Mouse (Mus musculus) thymus, postnatal 0 days (tissue): ENCODE measurements around the gene Cav2. TPM values are rescaled to one million over a fixed set of nuclear protein-coding genes. Genes with fewer than 3 reads are reported as not detected.
A peak's percentile ranks its signal among the peaks of the same experiment; 100 is the strongest.

Experiments used
- DNase-seq: peaks from one replicate; pipeline ENCODE4 v3.0.0-alpha.2; 2015; ENCODE audit warnings: low spot score
- polyA plus RNA-seq: library from polyadenylated mRNA; unstranded; fragments of >200 nt; fragmentation: Nextera tagmentation; extraction: Ambion mirVana; gene quantifications from 2 replicates; pipeline ENCODE4 v1.2.1, GENCODE M21; 2015

Gene Cav2
- polyA plus RNA-seq = 10.4 and 11.1 TPM in 2 replicates

DNA sequence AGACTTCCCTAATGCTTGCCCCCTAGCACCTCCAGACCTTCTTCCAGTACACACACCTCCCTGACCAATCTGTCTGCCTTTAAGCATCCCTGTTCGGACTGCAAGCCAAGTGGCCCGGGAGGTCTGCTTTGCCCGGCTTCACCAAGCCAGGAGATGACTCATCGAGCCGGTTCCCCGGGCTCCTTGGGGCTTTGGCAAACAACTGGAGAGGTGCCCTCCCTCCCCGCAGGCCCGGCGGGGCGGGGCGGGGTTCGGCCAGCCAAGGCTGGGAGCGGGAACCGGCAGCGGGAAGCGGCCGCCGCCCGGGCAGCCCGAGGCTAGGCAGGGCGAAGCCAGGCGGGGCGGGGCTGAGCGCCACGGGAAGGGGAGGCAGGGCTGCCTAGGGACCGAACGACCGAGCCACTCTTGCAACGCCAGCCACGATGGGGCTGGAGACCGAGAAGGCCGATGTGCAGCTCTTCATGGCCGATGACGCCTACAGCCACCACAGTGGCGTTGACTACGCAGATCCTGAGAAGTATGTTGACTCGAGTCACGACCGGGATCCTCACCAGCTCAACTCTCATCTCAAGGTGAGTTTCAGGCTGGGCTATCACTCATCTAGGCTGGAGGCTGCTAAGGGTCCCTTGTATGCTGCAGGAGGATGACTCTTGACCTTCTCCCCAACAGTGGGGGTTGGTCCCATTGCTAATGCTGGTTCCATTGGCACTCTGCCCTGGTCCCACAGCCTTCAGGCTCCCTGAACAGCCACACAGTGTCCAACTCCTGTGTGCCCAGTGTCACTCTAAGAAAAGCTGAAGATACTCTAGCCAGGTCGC lies at the start of gene Cav2:
TSS of gene Cav2 (plus strand) at position 247 of the 818 bp plus-strand sequence.
- DNase-seq = peak; percentile 3

DNA sequence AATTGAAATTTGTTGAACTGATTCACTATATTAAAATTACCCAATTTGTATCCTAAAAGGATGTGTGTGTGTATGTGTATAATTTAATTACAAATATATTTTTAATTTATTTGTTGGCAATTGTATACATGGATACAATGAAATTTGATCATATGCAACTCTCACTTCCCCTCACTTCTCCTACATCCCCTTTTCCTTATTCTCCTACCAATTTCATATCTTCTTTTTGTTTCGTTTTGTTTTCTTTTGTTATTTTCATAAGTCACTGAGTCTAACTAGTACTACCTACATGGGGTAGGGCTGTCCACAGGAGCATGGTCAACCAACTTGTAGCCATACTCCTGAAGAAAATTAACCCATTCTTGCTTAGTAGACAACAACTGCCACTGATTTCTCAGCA lies 41.3 kb upstream of the Cav2 start:
- no peak for DNase-seq

GRCm38 (mm10) chr6:17241013-17241412 lies 40.0 kb upstream of the Cav2 start:
- DNase-seq = no peak

GRCm38 (mm10) chr6:17246959-17247358 lies 34.0 kb upstream of the Cav2 start:
- DNase-seq = no peak

- no peak for DNase-seq
Observed at GRCm38 (mm10) chr6:17247673-17248072, 33.3 kb upstream of the Cav2 start.

- DNase-seq = no peak
Observed at GRCm38 (mm10) chr6:17248241-17248640, 32.7 kb upstream of the Cav2 start.

GRCm38 (mm10) chr6:17251958-17252357 lies 29.0 kb upstream of the Cav2 start:
- DNase-seq = no peak

- no peak for DNase-seq
Observed at GRCm38 (mm10) chr6:17258142-17258541, 22.8 kb upstream of the Cav2 start.

DNA sequence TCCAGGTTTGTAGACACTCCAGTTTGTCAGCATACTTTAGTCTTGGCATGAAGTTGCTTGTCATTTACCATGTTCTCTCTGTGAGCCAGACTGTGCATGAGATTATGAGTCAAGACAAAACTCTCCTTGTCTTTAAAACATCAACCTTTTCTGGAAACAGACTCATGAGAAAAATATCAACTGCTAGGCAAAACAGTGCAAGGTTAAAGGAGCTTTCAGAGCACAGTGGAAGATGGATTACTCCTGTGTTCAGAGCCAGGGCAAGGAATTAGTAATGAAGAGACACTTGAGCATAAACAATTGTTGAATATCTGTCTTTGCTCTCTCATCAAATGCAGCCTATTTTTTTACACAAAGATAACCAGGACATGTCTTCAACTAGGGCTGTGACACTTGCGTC lies 22.1 kb upstream of the Cav2 start:
- DNase-seq = no peak

- DNase-seq = no peak
Observed at GRCm38 (mm10) chr6:17262786-17263185, 18.2 kb upstream of the Cav2 start.

DNA sequence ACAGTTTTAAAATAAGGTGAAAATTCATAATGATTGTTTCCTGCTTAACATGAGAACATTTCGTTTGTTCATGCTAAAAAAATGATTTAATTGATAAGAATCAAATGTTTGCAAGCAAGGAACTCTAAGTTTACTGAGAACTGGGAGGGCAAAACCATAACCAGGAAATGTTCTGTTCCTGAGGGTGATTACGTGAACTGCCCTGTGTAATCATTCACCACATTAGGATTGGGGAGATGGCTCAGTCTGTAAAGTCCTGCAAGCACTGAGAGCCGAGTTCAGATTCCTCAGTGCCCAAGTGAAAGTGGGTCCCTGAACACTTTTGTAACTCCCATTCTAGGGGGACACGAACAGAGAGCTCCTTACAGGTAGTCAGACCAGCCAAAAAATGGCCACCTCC lies 15.9 kb upstream of the Cav2 start:
- DNase-seq = no peak

- no peak for DNase-seq
Observed at GRCm38 (mm10) chr6:17266466-17266865, 14.5 kb upstream of the Cav2 start.

- DNase-seq = no peak
Observed at GRCm38 (mm10) chr6:17278366-17278765, 2.6 kb upstream of the Cav2 start.

GRCm38 (mm10) chr6:17281757-17282092 lies 740 bp downstream of the Cav2 start:
- DNase-seq = no peak

DNA sequence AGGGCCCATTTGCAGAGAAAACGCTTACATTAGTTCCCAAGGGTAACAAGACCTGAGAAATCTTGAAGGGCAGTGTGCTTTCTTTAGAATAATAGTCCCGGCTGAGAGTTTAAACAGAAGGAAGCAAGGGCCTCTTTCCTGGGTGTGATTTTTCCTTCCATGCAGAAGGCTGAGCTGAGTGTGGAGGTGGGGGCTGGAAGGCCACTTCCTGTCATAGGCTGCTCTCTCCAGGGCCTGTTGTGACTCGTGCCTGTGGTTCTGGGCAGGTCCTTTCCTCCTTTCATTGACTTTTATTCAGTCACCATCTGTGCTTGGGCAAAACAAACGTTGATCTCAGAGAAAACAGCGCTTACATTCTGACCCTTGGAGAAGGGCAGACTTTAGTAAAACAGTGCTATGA lies 1.2 kb downstream of the Cav2 start:
- no peak for DNase-seq

DNA sequence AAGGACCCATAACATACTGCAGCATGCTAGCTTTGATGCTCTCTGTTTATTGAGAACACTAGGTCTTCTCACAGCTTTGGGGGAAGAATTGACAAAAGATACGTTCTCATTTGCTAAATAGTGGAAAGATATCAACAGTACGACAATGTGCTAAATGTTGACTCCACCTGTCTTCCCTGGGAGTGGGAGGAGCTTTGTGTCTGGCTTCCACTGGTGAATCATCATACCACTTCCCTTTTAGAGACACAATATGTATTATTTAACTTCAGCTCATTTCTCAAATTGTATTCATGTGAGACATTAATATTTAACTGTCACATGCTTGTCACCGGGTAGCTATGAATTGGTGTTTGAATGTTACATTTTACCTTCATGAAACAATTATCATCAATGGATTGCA lies 2.8 kb downstream of the Cav2 start:
- DNase-seq = no peak

- no peak for DNase-seq
Observed at GRCm38 (mm10) chr6:17286381-17286780, 5.4 kb downstream of the Cav2 start.

DNA sequence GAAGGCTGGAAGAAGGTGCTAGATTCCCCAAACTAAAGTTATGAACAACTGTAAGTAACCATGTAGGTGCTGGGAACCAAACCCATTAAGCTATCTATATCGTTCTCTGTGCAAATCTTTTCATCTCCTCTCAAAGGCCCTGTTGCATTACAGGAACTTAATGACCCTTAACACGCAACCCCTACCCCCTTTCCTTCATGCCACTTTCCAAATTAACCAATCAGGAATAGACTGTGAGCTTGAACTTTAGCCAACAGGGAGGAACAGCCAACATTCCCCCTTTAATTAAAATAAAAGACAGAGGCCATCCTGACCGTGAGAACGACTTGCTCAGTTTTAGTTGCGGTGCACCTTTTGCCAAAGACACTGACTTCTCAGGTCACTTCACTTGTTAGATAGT lies 14.1 kb downstream of the Cav2 start:
- DNase-seq = no peak

DNA sequence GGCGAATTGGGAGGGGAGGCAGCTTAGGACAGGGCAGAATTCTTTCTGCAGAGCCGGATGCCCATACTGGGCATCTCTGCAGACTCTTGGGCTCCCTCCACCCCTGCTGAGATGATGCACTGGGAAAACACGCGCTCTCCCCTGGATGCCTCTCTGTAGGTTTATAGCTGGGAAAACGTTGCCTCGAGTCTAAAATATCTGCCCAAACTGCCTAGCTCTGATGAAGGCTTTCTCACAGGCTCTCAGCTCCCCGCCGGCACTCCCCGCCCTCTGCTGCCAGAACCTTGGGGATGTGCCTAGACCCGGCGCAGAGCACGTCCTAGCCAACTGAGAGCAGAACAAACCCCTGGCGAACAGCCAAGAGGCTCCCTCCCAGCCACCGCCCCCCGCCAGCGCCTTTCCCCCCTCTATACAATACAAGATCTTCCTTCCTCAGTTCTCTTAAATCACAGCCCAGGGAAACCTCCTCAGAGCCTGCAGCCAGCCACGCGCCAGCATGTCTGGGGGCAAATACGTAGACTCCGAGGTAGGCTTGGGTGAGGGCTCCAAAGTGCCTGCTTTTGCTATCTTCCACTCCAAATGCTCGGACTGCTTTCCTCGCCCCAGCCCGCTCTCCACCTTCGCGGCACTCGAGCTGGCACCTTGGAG lies 25.1 kb downstream of the Cav2 start, which contains the start of gene Cav1:
TSS of gene Cav1 (plus strand) at position 382 of the 648 bp plus-strand sequence.
- DNase-seq = no peak

DNA sequence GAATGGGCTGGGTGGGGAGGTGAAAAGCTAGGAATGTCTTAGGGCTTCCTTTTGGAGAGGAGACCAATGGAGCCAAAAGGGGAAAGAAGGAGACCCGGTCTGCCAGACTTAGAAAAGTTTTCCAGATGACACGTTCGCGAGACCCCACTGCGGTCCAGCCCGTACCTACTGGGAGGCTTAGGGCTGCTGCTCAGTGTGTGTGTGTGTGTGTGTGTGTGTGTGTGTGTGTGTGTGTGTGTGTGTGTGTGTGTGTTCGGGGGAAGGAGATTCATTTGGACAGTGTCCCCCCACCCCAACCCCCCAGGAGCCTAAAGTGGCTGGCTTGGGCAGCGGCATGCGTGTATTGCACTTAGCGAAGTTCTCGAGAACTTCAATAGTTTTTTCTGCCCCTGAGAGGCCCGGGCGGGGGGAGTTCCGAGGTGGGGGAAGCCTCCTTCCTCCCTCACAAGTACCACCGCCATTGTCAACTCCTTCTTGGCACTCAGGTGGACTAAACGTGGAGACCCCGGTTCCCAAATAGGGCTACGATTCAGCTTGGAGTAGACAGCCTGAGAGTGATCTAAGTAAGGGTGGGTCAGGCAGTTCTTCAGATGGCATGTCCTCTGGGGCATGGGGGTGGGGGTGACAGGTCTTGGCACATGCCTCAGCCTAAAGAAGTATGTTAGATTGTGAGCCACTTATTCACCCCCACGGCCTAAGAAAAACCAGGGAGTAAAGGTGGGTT lies 25.8 kb downstream of the Cav2 start:
- no peak for DNase-seq

- DNase-seq = peak; percentile 28
Observed at GRCm38 (mm10) chr6:17307461-17308115, 26.6 kb downstream of the Cav2 start.

DNA sequence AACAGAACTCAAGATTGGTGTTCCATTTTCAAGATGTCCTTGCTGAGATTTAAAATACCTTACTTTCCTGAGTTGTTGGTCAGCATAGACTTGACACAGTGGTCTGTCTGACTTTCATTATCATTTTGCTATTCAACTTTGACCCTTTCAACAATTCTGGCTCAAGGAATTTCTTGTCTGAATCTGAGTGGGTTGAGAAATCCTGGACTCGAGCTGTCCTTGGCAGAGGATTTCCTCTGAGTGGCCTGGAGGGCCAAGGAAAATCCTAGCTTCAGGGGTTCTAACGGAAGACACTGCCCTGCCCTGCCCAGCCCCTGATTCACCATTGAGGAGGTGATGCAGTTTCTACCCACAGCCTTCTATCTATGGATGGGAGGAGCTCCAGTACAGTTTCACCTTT lies 27.7 kb downstream of the Cav2 start:
- no peak for DNase-seq
